ENCODE assay signal across 33 mouse cellular contexts in genomic region chr9:63585251-63585650, GRCm38 (mm10). TPM values are rescaled to one million over a fixed set of nuclear protein-coding genes. Genes with fewer than 3 reads are reported as not detected.
"Had no signal": no experiment of that assay in that cellular context is flagged by ENCODE, and none has a peak within 500 bp of the region (broad histone marks: within the 10 kb centered on the region; RNA-seq: fewer than 3 reads in every experiment).

No protein-coding gene starts in this region.

- H3K36me3 ChIP-seq: embryonic facial prominence, embryonic 10.5 days; embryonic facial prominence, embryonic 12.5 days; embryonic facial prominence, embryonic 13.5 days; embryonic facial prominence, embryonic 15.5 days; forebrain, embryonic 10.5 days; forebrain, embryonic 12.5 days; forebrain, embryonic 15.5 days had no signal

- H3K4me1 ChIP-seq: embryonic facial prominence, embryonic 10.5 days; embryonic facial prominence, embryonic 12.5 days; embryonic facial prominence, embryonic 15.5 days; forebrain, embryonic 10.5 days; forebrain, embryonic 12.5 days; forebrain, embryonic 13.5 days; forebrain, embryonic 15.5 days had no signal

- H3K4me2 ChIP-seq: embryonic facial prominence, embryonic 12.5 days; embryonic facial prominence, embryonic 13.5 days; embryonic facial prominence, embryonic 15.5 days; forebrain, embryonic 12.5 days; forebrain, embryonic 13.5 days; forebrain, embryonic 15.5 days had no signal

- H3K27ac ChIP-seq: embryonic facial prominence, embryonic 10.5 days; embryonic facial prominence, embryonic 12.5 days; embryonic facial prominence, embryonic 13.5 days; embryonic facial prominence, embryonic 15.5 days; forebrain, embryonic 10.5 days; forebrain, embryonic 12.5 days; forebrain, embryonic 13.5 days; forebrain, embryonic 15.5 days; gastrocnemius, adult 2 months; heart, adult 2 months had no signal

- H3K9me3 ChIP-seq: embryonic facial prominence, embryonic 10.5 days; embryonic facial prominence, embryonic 12.5 days; embryonic facial prominence, embryonic 13.5 days; embryonic facial prominence, embryonic 15.5 days; forebrain, embryonic 10.5 days; forebrain, embryonic 13.5 days; forebrain, embryonic 15.5 days had no signal

- H3K4me3 ChIP-seq: embryonic facial prominence, embryonic 10.5 days; embryonic facial prominence, embryonic 12.5 days; embryonic facial prominence, embryonic 13.5 days; embryonic facial prominence, embryonic 15.5 days; erythroblast, embryonic 14.5 days; forebrain, embryonic 10.5 days; forebrain, embryonic 12.5 days; forebrain, embryonic 13.5 days; forebrain, embryonic 15.5 days; gastrocnemius, adult 2 months; heart, adult 2 months had no signal

- ATAC-seq: forebrain, embryonic 13.5 days; forebrain, embryonic 14.5 days; forebrain, embryonic 15.5 days; forebrain, embryonic 16.5 days; forebrain, postnatal 0 days had no signal

- H3K9ac ChIP-seq: embryonic facial prominence, embryonic 12.5 days; embryonic facial prominence, embryonic 13.5 days; embryonic facial prominence, embryonic 15.5 days; forebrain, embryonic 12.5 days; forebrain, embryonic 13.5 days; forebrain, embryonic 15.5 days; forebrain, postnatal 0 days had no signal

- H3K27me3 ChIP-seq: embryonic facial prominence, embryonic 12.5 days; embryonic facial prominence, embryonic 13.5 days; embryonic facial prominence, embryonic 15.5 days; forebrain, embryonic 13.5 days; forebrain, embryonic 15.5 days had no signal

- DNase-seq: cerebellum, adult 2 months; cerebellum, adult 8-10 months; cerebellum, adult 9-10 months; cerebellum, adult 9-11 months; cerebellum, postnatal 10 days; cerebellum, postnatal 14 days; cerebellum, postnatal 25 days; cerebellum, postnatal 36 days; embryo, embryonic 11 days; forebrain, postnatal 0 days; gastrocnemius, adult 2 months; gastrocnemius, postnatal 10 days; gastrocnemius, postnatal 14 days; gastrocnemius, postnatal 25 days; gastrocnemius, postnatal 36 days; heart, adult 18-20 months; heart, adult 2 months had no signal

RNA-seq across cellular contexts. Expression of gene Iqch, which starts 17.0 kb away (rescaled TPM):
- total RNA-seq: gastrocnemius, adult 18-20 months; gastrocnemius, adult 2 months; gastrocnemius, adult 8-10 months; gastrocnemius, postnatal 10 days; gastrocnemius, postnatal 25 days; gastrocnemius, postnatal 36 days; gastrocnemius, postnatal 4 days; granulocyte monocyte progenitor cell, adult 5-6 weeks; heart, adult 18-20 months; heart, adult 2 months had no signal
- polyA plus RNA-seq: cerebellum, adult 2 months; embryonic facial prominence, embryonic 11.5 days; embryonic facial prominence, embryonic 13.5 days; erythroblast, embryonic 14.5 days; forebrain, embryonic 12.5 days had no signal
